Mouse (Mus musculus): ENCODE data around the gene Apold1.

DNA sequence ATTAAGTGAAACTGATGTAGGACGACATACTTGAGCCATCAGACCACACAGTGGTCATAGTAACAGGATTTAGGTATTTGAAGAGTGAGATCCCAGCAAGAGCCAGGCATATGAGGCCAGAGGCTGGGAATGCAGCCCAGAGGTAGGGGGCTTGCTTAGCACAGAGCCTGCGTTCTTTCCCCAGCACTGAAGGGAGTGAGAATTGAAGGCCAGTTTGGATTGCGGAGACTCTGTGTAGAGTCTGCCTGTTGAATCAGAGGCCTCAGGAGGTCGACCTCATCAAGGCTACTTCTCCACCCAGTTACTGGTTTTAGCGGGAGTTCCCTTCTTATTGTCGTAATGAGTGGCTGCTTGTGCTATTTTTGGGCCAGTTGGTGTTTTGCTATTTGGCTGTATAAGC lies 35.5 kb upstream of the Apold1 start:
- TF ChIP-seq RCOR1 (IDR thresholded peaks at IDR 0.05; ENCODE audit: low read depth, low read length) (no peak), CTCF (IDR thresholded peaks at IDR 0.05 in 2 of 3, conservative IDR thresholded peaks at IDR 0.05 in 1 of 3; ENCODE audit: control insufficient read depth in 1 of 3, insufficient read depth in 1 of 3, low read depth in 2 of 3, low read length in 3 of 3, poor library complexity in 1 of 3, severe bottlenecking in 1 of 3) (no peak), MAZ (IDR thresholded peaks at IDR 0.05; ENCODE audit: low read depth, low read length) (no peak), JUND (IDR thresholded peaks at IDR 0.05; ENCODE audit: low read depth, low read length) (no peak), NELFE (IDR thresholded peaks at IDR 0.05; ENCODE audit: low read depth, low read length) (no peak), POLR2A (IDR thresholded peaks at IDR 0.05; ENCODE audit: control insufficient read depth in 1 of 2, insufficient read depth in 1 of 2, low read depth in 1 of 2, low read length in 2 of 2, poor library complexity in 1 of 2) (no peak), USF1 (IDR thresholded peaks at IDR 0.05; ENCODE audit: low read depth, low read length) (no peak), NRF1 (IDR thresholded peaks at IDR 0.05; ENCODE audit: insufficient read depth, low read depth, low read length, poor library complexity, severe bottlenecking) (no peak), SIN3A (IDR thresholded peaks at IDR 0.05; ENCODE audit: low read length) (no peak), HCFC1 (IDR thresholded peaks at IDR 0.05; ENCODE audit: low read depth, low read length) (no peak), EP300 (IDR thresholded peaks at IDR 0.05; ENCODE audit: low read depth in 1 of 2, low read length in 2 of 2) (no peak), ZKSCAN1 (IDR thresholded peaks at IDR 0.05; ENCODE audit: low read depth, low read length) (no peak)
